Mouse (Mus musculus) R1 (cell line): ENCODE data around the gene Hist1h2ae.

ENCODE experiments used
- DNase-seq: peaks from one replicate; pipeline ENCODE4 v3.0.0-alpha.2; 2018; ENCODE audit warnings: low read depth, low spot score

Gene Hist1h2ae

GRCm38 (mm10) chr13:23583387-23584068 is 12.5 kb upstream of the Hist1h2ae start:
- DNase-seq = no peak

- peak; percentile 90 for DNase-seq
Observed at GRCm38 (mm10) chr13:23582219-23583056, 11.4 kb upstream of the Hist1h2ae start.

- peak; percentile 98 for DNase-seq
Observed at GRCm38 (mm10) chr13:23581408-23582218, 10.6 kb upstream of the Hist1h2ae start, which contains the start of gene Hist1h4d. TSS of gene Hist1h4d (plus strand) at chr13:23581598.

GRCm38 (mm10) chr13:23577835-23578234 is 6.8 kb upstream of the Hist1h2ae start:
- no peak for DNase-seq

GRCm38 (mm10) chr13:23576906-23577639 is 6.1 kb upstream of the Hist1h2ae start:
- DNase-seq = no peak

GRCm38 (mm10) chr13:23576351-23576881 is 5.4 kb upstream of the Hist1h2ae start:
- DNase-seq = peak; percentile 81

GRCm38 (mm10) chr13:23575864-23576313 is 4.9 kb upstream of the Hist1h2ae start:
- DNase-seq = peak; percentile 42

- peak; percentile 91 for DNase-seq
Observed at GRCm38 (mm10) chr13:23575271-23575851, 4.3 kb upstream of the Hist1h2ae start, which contains the start of gene Hist1h3d. TSS of gene Hist1h3d (plus strand) at chr13:23575763.

GRCm38 (mm10) chr13:23574546-23575170 is 3.6 kb upstream of the Hist1h2ae start:
- peak; percentile 62 for DNase-seq

GRCm38 (mm10) chr13:23573898-23574524 is 3.0 kb upstream of the Hist1h2ae start, which contains the start of the genes Hist1h2bf and Hist1h2ad:
TSS of gene Hist1h2bf (minus strand) at chr13:23574196.
TSS of gene Hist1h2ad (plus strand) at chr13:23574381.
- DNase-seq = peak; percentile 100

GRCm38 (mm10) chr13:23573034-23573897 is 2.2 kb upstream of the Hist1h2ae start:
- DNase-seq = peak; percentile 51

- DNase-seq = peak; percentile 57
Observed at GRCm38 (mm10) chr13:23572218-23573033, 1.4 kb upstream of the Hist1h2ae start.

- peak; percentile 75 for DNase-seq
Observed at GRCm38 (mm10) chr13:23571504-23572217, 641 bp upstream of the Hist1h2ae start.

- DNase-seq = peak; percentile 62
Observed at GRCm38 (mm10) chr13:23570261-23571021, 579 bp downstream of the Hist1h2ae start.

- no peak for DNase-seq
Observed at GRCm38 (mm10) chr13:23564482-23564881, 6.5 kb downstream of the Hist1h2ae start.
